Mouse (Mus musculus) adrenal gland (tissue): ENCODE results near the gene C1qbp.

Experiments used
- intact Hi-C: fragments of 180-260 bp; cut with DNase I; formaldehyde crosslinking; loops from one replicate; pipeline ENCODE4 v1.15.1; 2025
- long read RNA-seq, 2 experiments: library from polyadenylated mRNA; unstranded; transcript quantifications; one replicate each; pipeline ENCODE4 v2.0.0; 2020; ENCODE audit warnings: borderline replicate concordance in 1 of 2; ENCODE audit not compliant: insufficient replicate concordance in 1 of 2

Gene C1qbp
- long read RNA-seq, experiment 1, transcript C1qbp-201 (6 exons, 1,175 nt) = major isoform, 278 of 284 reads
- long read RNA-seq, experiment 1, partial matches to known transcripts = 0 of 284 reads
- long read RNA-seq, experiment 1, other reads (novel, unspliced or antisense) = 4 of 284 reads
- long read RNA-seq, experiment 2, transcript C1qbp-201 (6 exons, 1,175 nt) = major isoform, 302 of 313 reads
- long read RNA-seq, experiment 2, partial matches to known transcripts = 5 of 313 reads
- long read RNA-seq, experiment 2, other reads (novel, unspliced or antisense) = 6 of 313 reads

- intact Hi-C loops = loop anchor here (5.0 to 10.0 kb wide), 2 partner anchors 70 to 162 kb away; partner anchors contain the start of gene Nlrp1a
Observed at GRCm38 (mm10) chr11:70982557-70983228, at the start of gene C1qbp. C1qbp (minus strand) TSS chr11:70983026.

GRCm38 (mm10) chr11:71032070-71032469 lies 49.2 kb upstream of the C1qbp start:
- intact Hi-C loops = no loop called here

GRCm38 (mm10) chr11:71029403-71030118 lies 46.7 kb upstream of the C1qbp start:
- intact Hi-C loops = no loop called here

- intact Hi-C loops = no loop called here
Observed at GRCm38 (mm10) chr11:71028280-71028679, 45.5 kb upstream of the C1qbp start.

GRCm38 (mm10) chr11:71019201-71020068 lies 36.6 kb upstream of the C1qbp start, which contains the start of the genes Mis12 and Derl2:
Mis12 (plus strand) TSS chr11:71019611.
Derl2 (minus strand) TSS chr11:71019841.
- intact Hi-C loops = no loop called here

- intact Hi-C loops = no loop called here
Observed at GRCm38 (mm10) chr11:71018416-71019200, 35.8 kb upstream of the C1qbp start.

- intact Hi-C loops = no loop called here
Observed at GRCm38 (mm10) chr11:71017051-71017450, 34.2 kb upstream of the C1qbp start.

- intact Hi-C loops = no loop called here
Observed at GRCm38 (mm10) chr11:71012743-71013142, 29.9 kb upstream of the C1qbp start.

- intact Hi-C loops = no loop called here
Observed at GRCm38 (mm10) chr11:71008321-71008720, 25.5 kb upstream of the C1qbp start.

GRCm38 (mm10) chr11:71007831-71008230 lies 25.0 kb upstream of the C1qbp start:
- intact Hi-C loops = no loop called here

GRCm38 (mm10) chr11:71007026-71007425 lies 24.2 kb upstream of the C1qbp start:
- intact Hi-C loops = no loop called here

- intact Hi-C loops = no loop called here
Observed at GRCm38 (mm10) chr11:71005046-71005445, 22.2 kb upstream of the C1qbp start.

GRCm38 (mm10) chr11:71004316-71004773 lies 21.5 kb upstream of the C1qbp start, which contains the start of gene Dhx33:
Dhx33 (minus strand) TSS chr11:71004437.
- intact Hi-C loops = no loop called here

GRCm38 (mm10) chr11:71003611-71004315 lies 20.9 kb upstream of the C1qbp start:
- intact Hi-C loops = no loop called here

- intact Hi-C loops = no loop called here
Observed at GRCm38 (mm10) chr11:71001167-71001566, 18.3 kb upstream of the C1qbp start.

GRCm38 (mm10) chr11:70982030-70982429 lies 796 bp downstream of the C1qbp start:
- intact Hi-C loops = loop anchor here (5.0 to 10.0 kb wide), 2 partner anchors 70 to 163 kb away; partner anchors contain the start of gene Nlrp1a

GRCm38 (mm10) chr11:70980751-70981510 lies 1.9 kb downstream of the C1qbp start:
- intact Hi-C loops = loop anchor here (5.0 to 10.0 kb wide), 2 partner anchors 71 to 164 kb away; partner anchors contain the start of gene Nlrp1a

- intact Hi-C loops = loop anchor here (5.0 to 10.0 kb wide), 2 partner anchors 72 to 165 kb away; partner anchors contain the start of gene Nlrp1a
Observed at GRCm38 (mm10) chr11:70980232-70980631, 2.6 kb downstream of the C1qbp start.
